Mouse (Mus musculus) forebrain, postnatal 0 days (tissue): ENCODE results near the gene Olfr588-ps1. TPM values are rescaled to one million over a fixed set of nuclear protein-coding genes. Genes with fewer than 3 reads are reported as not detected.
"Not testable (repeated sequence)": the region's sequence is repeated elsewhere in the genome, so short reads cannot be mapped to it uniquely, and the experiment has no call there.

Source experiments
- ATAC-seq: fragments of 200-750 bp; cut with Nextera tagmentation; 2 replicates; pipeline ENCODE4 v1.8.0; 2017; ENCODE audit warnings: mild to moderate bottlenecking, moderate library complexity
- DNase-seq: peaks from one replicate; pipeline ENCODE4 v3.0.0-alpha.2; 2015
- H3K27ac ChIP-seq: fragments of 300-500 bp; sonication (generic); 2 replicates; pipeline ENCODE4 v1.5.1; 2014; ENCODE audit warnings: low read depth, mild to moderate bottlenecking, antibody characterized with exemption, low read length, moderate library complexity, mixed read lengths
- H3K27me3 ChIP-seq: fragments of 300-500 bp; sonication (generic); 2 replicates; pipeline ENCODE4 v1.6.1; 2014; ENCODE audit warnings: mild to moderate bottlenecking, low read length, mixed read lengths; ENCODE audit not compliant: insufficient read depth
- H3K36me3 ChIP-seq: fragments of 300-500 bp; sonication (generic); 2 replicates; pipeline ENCODE4 v1.6.1; 2014; ENCODE audit warnings: mild to moderate bottlenecking, moderate library complexity; ENCODE audit not compliant: insufficient read depth
- H3K4me1 ChIP-seq: fragments of 300-500 bp; sonication (generic); 2 replicates; pipeline ENCODE4 v1.6.1; 2014; ENCODE audit warnings: antibody characterized with exemption; ENCODE audit not compliant: insufficient read depth
- H3K4me2 ChIP-seq: fragments of 300-500 bp; sonication (generic); 2 replicates; pipeline ENCODE4 v1.6.1; 2014; ENCODE audit warnings: low read depth, mild to moderate bottlenecking, moderate library complexity
- H3K4me3 ChIP-seq: fragments of 300-500 bp; sonication (generic); 2 replicates; pipeline ENCODE4 v1.5.1; 2014; ENCODE audit warnings: low read depth, low read length, mixed read lengths
- H3K9ac ChIP-seq: fragments of 300-500 bp; sonication (generic); 2 replicates; pipeline ENCODE4 v1.6.1; 2014; ENCODE audit warnings: mild to moderate bottlenecking
- H3K9me3 ChIP-seq: fragments of 300-500 bp; sonication (generic); 2 replicates; pipeline ENCODE4 v1.6.1; 2016; ENCODE audit warnings: low read length
- CTCF ChIP-seq: sonication (generic); IDR thresholded peaks from 2 replicates; pipeline ENCODE4 v1.5.1; 2016; ENCODE audit warnings: antibody characterized with exemption, control low read depth, low read depth
- WGBS: fragments of 180-500 bp; shearing (Covaris S2); extraction: QIAGEN DNeasy Blood & Tissue Kit; methylation state at CpG from one replicate; pipeline ENCODE4 v1.1.7; 2014; 5-methylcytosine and 5-hydroxymethylcytosine counted together
- polyA plus RNA-seq: library from polyadenylated mRNA; unstranded; fragments of >200 nt; fragmentation: Nextera tagmentation; extraction: Ambion mirVana; gene quantifications from 2 replicates; pipeline ENCODE4 v1.2.1, GENCODE M21; 2015
- total RNA-seq: library from RNA; depleted of rRNA; stranded (reverse); fragments of >200 nt; gene quantifications from 2 replicates; pipeline ENCODE4 v1.2.3, GENCODE M21; 2014; rRNA removed

Gene Olfr588-ps1
- total RNA-seq (not detected in 2 replicates), polyA plus RNA-seq (not detected in 2 replicates)

GRCm38 (mm10) chr7:103140579-103140978, at the start of gene Olfr588-ps1:
Gene Olfr588-ps1 (plus strand): TSS chr7:103140879.
- Histone ChIP-seq H3K4me2 (no peak within 1 kb of the TSS), H3K9me3 (no peaks in the 10 kb centered on the region), H3K27me3 (no peaks in the 10 kb centered on the region), H3K4me1 (no peaks in the 10 kb centered on the region), H3K9ac (no peak within 1 kb of the TSS), H3K4me3 (no peak within 1 kb of the TSS), H3K27ac (no peak within 1 kb of the TSS), H3K36me3 (no peaks in the 10 kb centered on the region)
- 78% methylated on average over 1 of the region's 1 CpGs for WGBS
- ATAC-seq, result no peak
- TF ChIP-seq CTCF, result no peak
- DNase-seq, result no peak

GRCm38 (mm10) chr7:103097420-103097819, 43.3 kb upstream of the Olfr588-ps1 start, which contains the start of gene Olfr585:
Gene Olfr585 (plus strand): TSS chr7:103097720.
- H3K27ac ChIP-seq, result no peak within 1 kb of the TSS
- no peaks in the 10 kb centered on the region for H3K4me1 ChIP-seq
- no peak for TF ChIP-seq CTCF
- no peak within 1 kb of the TSS for H3K4me2 ChIP-seq
- no peaks in the 10 kb centered on the region for H3K36me3 ChIP-seq
- WGBS, result 91% methylated on average over 1 of the region's 1 CpGs
- no peaks in the 10 kb centered on the region for H3K9me3 ChIP-seq
- ATAC-seq (no peak), DNase-seq (no peak)
- H3K9ac ChIP-seq, result no peak within 1 kb of the TSS
- no peak within 1 kb of the TSS for H3K4me3 ChIP-seq
- H3K27me3 ChIP-seq, result no peaks in the 10 kb centered on the region

GRCm38 (mm10) chr7:103119406-103119805, 21.3 kb upstream of the Olfr588-ps1 start:
- 51% methylated on average over 3 of the region's 3 CpGs for WGBS
- DNase-seq (no peak), ATAC-seq (no peak)

GRCm38 (mm10) chr7:103125538-103125937, 15.1 kb upstream of the Olfr588-ps1 start, which contains the start of gene Olfr586:
Gene Olfr586 (minus strand): TSS chr7:103125638.
- no peaks in the 10 kb centered on the region for H3K27me3 ChIP-seq

More at GRCm38 (mm10) chr7:103119406-103119805, 21.3 kb upstream of the Olfr588-ps1 start:
- Histone ChIP-seq H3K4me1 (no peaks in the 10 kb centered on the region), H3K9ac (no peak overlapping the region), H3K27me3 (no peaks in the 10 kb centered on the region), H3K4me3 (no peak overlapping the region), H3K4me2 (no peak overlapping the region), H3K27ac (no peak overlapping the region), H3K9me3 (no peaks in the 10 kb centered on the region), H3K36me3 (no peaks in the 10 kb centered on the region)
- peak; percentile 46 for TF ChIP-seq CTCF

GRCm38 (mm10) chr7:103156256-103156655, 15.6 kb downstream of the Olfr588-ps1 start, which contains the start of gene Olfr589:
Gene Olfr589 (minus strand): TSS chr7:103156356.
- Histone ChIP-seq H3K9me3 (no peaks in the 10 kb centered on the region), H3K4me2 (no peak within 1 kb of the TSS), H3K27ac (no peak within 1 kb of the TSS), H3K27me3 (no peaks in the 10 kb centered on the region), H3K36me3 (no peaks in the 10 kb centered on the region), H3K9ac (no peak within 1 kb of the TSS), H3K4me1 (no peaks in the 10 kb centered on the region), H3K4me3 (no peak within 1 kb of the TSS)
- DNase-seq (no peak), ATAC-seq (no peak)
- 67% methylated on average over 2 of the region's 2 CpGs for WGBS
- no peak for TF ChIP-seq CTCF

More at GRCm38 (mm10) chr7:103125538-103125937, 15.1 kb upstream of the Olfr588-ps1 start, which contains the start of gene Olfr586:
- H3K36me3 ChIP-seq, result no peaks in the 10 kb centered on the region
- H3K4me2 ChIP-seq, result no peak within 1 kb of the TSS
- TF ChIP-seq CTCF, result no peak
- 96% methylated on average over 3 of the region's 3 CpGs for WGBS
- DNase-seq, result no peak
- no peak within 1 kb of the TSS for H3K9ac ChIP-seq
- no peaks in the 10 kb centered on the region for H3K4me1 ChIP-seq
- no peaks in the 10 kb centered on the region for H3K9me3 ChIP-seq
- H3K4me3 ChIP-seq, result no peak within 1 kb of the TSS
- H3K27ac ChIP-seq, result no peak within 1 kb of the TSS
- no peak for ATAC-seq

- ATAC-seq, result no peak
- H3K9ac ChIP-seq, result no peak overlapping the region
- no peaks in the 10 kb centered on the region for H3K9me3 ChIP-seq
- WGBS, result 79% methylated on average over 5 of the region's 5 CpGs
- H3K27me3 ChIP-seq, result no peaks in the 10 kb centered on the region
- H3K4me3 ChIP-seq, result no peak overlapping the region
- DNase-seq, result no peak
- no peaks in the 10 kb centered on the region for H3K36me3 ChIP-seq
- no peak overlapping the region for H3K4me2 ChIP-seq
- H3K27ac ChIP-seq, result no peak overlapping the region
- TF ChIP-seq CTCF, result no peak
- H3K4me1 ChIP-seq, result no peaks in the 10 kb centered on the region
Observed at GRCm38 (mm10) chr7:103169697-103170096, 29.0 kb downstream of the Olfr588-ps1 start.

- ATAC-seq, result no peak
- TF ChIP-seq CTCF, result no peak
- WGBS, result 70% methylated on average over 1 of the region's 1 CpGs
- Histone ChIP-seq H3K4me1 (no peaks in the 10 kb centered on the region), H3K27ac (no peak within 1 kb of the TSS), H3K36me3 (no peaks in the 10 kb centered on the region), H3K9ac (no peak within 1 kb of the TSS), H3K4me2 (no peak within 1 kb of the TSS), H3K4me3 (no peak within 1 kb of the TSS), H3K9me3 (0 out of 2 replicates have a peak, but pooled peaks cover 5% of the 10 kb centered on the region), H3K27me3 (no peaks in the 10 kb centered on the region)
- no peak for DNase-seq
Observed at GRCm38 (mm10) chr7:103178240-103178639, 37.6 kb downstream of the Olfr588-ps1 start, which contains the start of gene Olfr591. Gene Olfr591 (minus strand): TSS chr7:103178340.

GRCm38 (mm10) chr7:103184503-103184902, 43.8 kb downstream of the Olfr588-ps1 start, which contains the start of gene Olfr592:
Gene Olfr592 (plus strand): TSS chr7:103184803.
- H3K27ac ChIP-seq, ATAC-seq, H3K4me2 ChIP-seq, H3K4me3 ChIP-seq, H3K4me1 ChIP-seq, H3K9ac ChIP-seq, H3K36me3 ChIP-seq, DNase-seq, H3K9me3 ChIP-seq, H3K27me3 ChIP-seq: not testable (repeated sequence)
- 76% methylated on average over 1 of the region's 1 CpGs for WGBS

Other genes with a start within 250 kb of the Olfr588-ps1 start
- not detected in 2 replicates for gene Olfr569, start 250.0 kb upstream of the Olfr588-ps1 start, total RNA-seq
- not detected in 2 replicates for gene Olfr569, start 250.0 kb upstream of the Olfr588-ps1 start, polyA plus RNA-seq
- gene Olfr570, start 246.3 kb upstream of the Olfr588-ps1 start, total RNA-seq, result not detected in 2 replicates
- gene Olfr570, start 246.3 kb upstream of the Olfr588-ps1 start, polyA plus RNA-seq, result 0.23 TPM in 1 of 2 replicates, not detected in the other
- gene Olfr571, start 223.3 kb upstream of the Olfr588-ps1 start, total RNA-seq, result not detected in 2 replicates
- gene Olfr571, start 223.3 kb upstream of the Olfr588-ps1 start, polyA plus RNA-seq, result not detected in 2 replicates
- not detected in 2 replicates for gene Olfr572, start 216.5 kb upstream of the Olfr588-ps1 start, total RNA-seq
- not detected in 2 replicates for gene Olfr572, start 216.5 kb upstream of the Olfr588-ps1 start, polyA plus RNA-seq
- gene Olfr573-ps1, start 198.3 kb upstream of the Olfr588-ps1 start, total RNA-seq, result not detected in 2 replicates
- not detected in 2 replicates for gene Olfr573-ps1, start 198.3 kb upstream of the Olfr588-ps1 start, polyA plus RNA-seq
- gene Olfr574, start 192.4 kb upstream of the Olfr588-ps1 start, total RNA-seq, result not detected in 2 replicates
- not detected in 2 replicates for gene Olfr574, start 192.4 kb upstream of the Olfr588-ps1 start, polyA plus RNA-seq
- gene Olfr575, start 182.1 kb upstream of the Olfr588-ps1 start, total RNA-seq, result not detected in 2 replicates
- gene Olfr575, start 182.1 kb upstream of the Olfr588-ps1 start, polyA plus RNA-seq, result not detected in 2 replicates
- not detected in 2 replicates for gene Olfr576, start 178.2 kb upstream of the Olfr588-ps1 start, total RNA-seq
- not detected in 2 replicates for gene Olfr576, start 178.2 kb upstream of the Olfr588-ps1 start, polyA plus RNA-seq
- gene Olfr577, start 164.9 kb upstream of the Olfr588-ps1 start, total RNA-seq, result not detected in 2 replicates
- not detected in 2 replicates for gene Olfr577, start 164.9 kb upstream of the Olfr588-ps1 start, polyA plus RNA-seq
- gene Olfr578, start 151.6 kb upstream of the Olfr588-ps1 start, total RNA-seq, result not detected in 2 replicates
- gene Olfr578, start 151.6 kb upstream of the Olfr588-ps1 start, polyA plus RNA-seq, result not detected in 2 replicates
- gene Olfr582, start 102.9 kb upstream of the Olfr588-ps1 start, total RNA-seq, result not detected in 2 replicates
- not detected in 2 replicates for gene Olfr582, start 102.9 kb upstream of the Olfr588-ps1 start, polyA plus RNA-seq
- gene Olfr583, start 89.6 kb upstream of the Olfr588-ps1 start, total RNA-seq, result not detected in 2 replicates
- gene Olfr583, start 89.6 kb upstream of the Olfr588-ps1 start, polyA plus RNA-seq, result not detected in 2 replicates
- not detected in 2 replicates for gene Olfr584, start 59.0 kb upstream of the Olfr588-ps1 start, total RNA-seq
- gene Olfr584, start 59.0 kb upstream of the Olfr588-ps1 start, polyA plus RNA-seq, result not detected in 2 replicates
- gene Olfr585, start 43.2 kb upstream of the Olfr588-ps1 start, total RNA-seq, result not detected in 2 replicates
- gene Olfr585, start 43.2 kb upstream of the Olfr588-ps1 start, polyA plus RNA-seq, result not detected in 2 replicates
- not detected in 2 replicates for gene Olfr586, start 15.2 kb upstream of the Olfr588-ps1 start, total RNA-seq
- not detected in 2 replicates for gene Olfr586, start 15.2 kb upstream of the Olfr588-ps1 start, polyA plus RNA-seq
- not detected in 2 replicates for gene Olfr589, start 15.5 kb downstream of the Olfr588-ps1 start, total RNA-seq
- gene Olfr589, start 15.5 kb downstream of the Olfr588-ps1 start, polyA plus RNA-seq, result not detected in 2 replicates
- not detected in 2 replicates for gene Olfr591, start 37.5 kb downstream of the Olfr588-ps1 start, total RNA-seq
- gene Olfr591, start 37.5 kb downstream of the Olfr588-ps1 start, polyA plus RNA-seq, result not detected in 2 replicates
- gene Olfr592, start 43.9 kb downstream of the Olfr588-ps1 start, total RNA-seq, result not detected in 2 replicates
- gene Olfr592, start 43.9 kb downstream of the Olfr588-ps1 start, polyA plus RNA-seq, result not detected in 2 replicates
- gene Olfr593, start 71.0 kb downstream of the Olfr588-ps1 start, total RNA-seq, result not detected in 2 replicates
- gene Olfr593, start 71.0 kb downstream of the Olfr588-ps1 start, polyA plus RNA-seq, result not detected in 2 replicates
- gene Olfr594, start 76.1 kb downstream of the Olfr588-ps1 start, total RNA-seq, result not detected in 2 replicates
- not detected in 2 replicates for gene Olfr594, start 76.1 kb downstream of the Olfr588-ps1 start, polyA plus RNA-seq
- gene Usp17ld, start 111.6 kb downstream of the Olfr588-ps1 start, total RNA-seq, result not detected in 2 replicates
- gene Usp17ld, start 111.6 kb downstream of the Olfr588-ps1 start, polyA plus RNA-seq, result not detected in 2 replicates
- not detected in 2 replicates for gene Olfr596, start 164.8 kb downstream of the Olfr588-ps1 start, total RNA-seq
- gene Olfr596, start 164.8 kb downstream of the Olfr588-ps1 start, polyA plus RNA-seq, result not detected in 2 replicates
- gene Olfr597, start 175.4 kb downstream of the Olfr588-ps1 start, total RNA-seq, result 0.24 TPM in 1 of 2 replicates, not detected in the other
- not detected in 2 replicates for gene Olfr597, start 175.4 kb downstream of the Olfr588-ps1 start, polyA plus RNA-seq
- not detected in 2 replicates for gene Olfr598, start 182.7 kb downstream of the Olfr588-ps1 start, total RNA-seq
- not detected in 2 replicates for gene Olfr598, start 182.7 kb downstream of the Olfr588-ps1 start, polyA plus RNA-seq
- not detected in 2 replicates for gene Olfr599, start 195.0 kb downstream of the Olfr588-ps1 start, total RNA-seq
- not detected in 2 replicates for gene Olfr599, start 195.0 kb downstream of the Olfr588-ps1 start, polyA plus RNA-seq
- gene Olfr600, start 208.8 kb downstream of the Olfr588-ps1 start, total RNA-seq, result not detected in 2 replicates
- not detected in 2 replicates for gene Olfr600, start 208.8 kb downstream of the Olfr588-ps1 start, polyA plus RNA-seq
- gene Olfr601, start 221.8 kb downstream of the Olfr588-ps1 start, total RNA-seq, result not detected in 2 replicates
- not detected in 2 replicates for gene Olfr601, start 221.8 kb downstream of the Olfr588-ps1 start, polyA plus RNA-seq
- gene Olfr603, start 245.3 kb downstream of the Olfr588-ps1 start, total RNA-seq, result not detected in 2 replicates
- not detected in 2 replicates for gene Olfr603, start 245.3 kb downstream of the Olfr588-ps1 start, polyA plus RNA-seq